Mouse (Mus musculus) hindbrain, embryonic 15.5 days (tissue): ENCODE results near the gene Gpr107. TPM values are rescaled to one million over a fixed set of nuclear protein-coding genes. Genes with fewer than 3 reads are reported as not detected.

Source experiments
- ATAC-seq: fragments of 200-750 bp; cut with Nextera tagmentation; 2 replicates; pipeline ENCODE4 v1.8.0; 2017; ENCODE audit warnings: low read depth, moderate number of reproducible peaks, moderate TSS enrichment; ENCODE audit not compliant: low FRiP score
- H3K27ac ChIP-seq: fragments of 300-500 bp; sonication (generic); replicated peaks from 2 replicates; pipeline ENCODE4 v1.5.1; 2015; ENCODE audit warnings: mild to moderate bottlenecking, inconsistent platforms
- H3K27me3 ChIP-seq: fragments of 300-500 bp; sonication (generic); 2 replicates; pipeline ENCODE4 v1.6.1; 2015; ENCODE audit warnings: control low read depth, inconsistent platforms
- H3K36me3 ChIP-seq: fragments of 300-500 bp; sonication (generic); 2 replicates; pipeline ENCODE4 v1.6.1; 2015; ENCODE audit warnings: control low read depth, inconsistent platforms
- H3K4me1 ChIP-seq: fragments of 300-500 bp; sonication (generic); replicated peaks from 2 replicates; pipeline ENCODE4 v1.6.1; 2015; ENCODE audit warnings: control low read depth, inconsistent platforms
- H3K4me2 ChIP-seq: fragments of 300-500 bp; sonication (generic); 2 replicates; pipeline ENCODE4 v1.6.1; 2015; ENCODE audit warnings: moderate library complexity, mild to moderate bottlenecking, inconsistent platforms
- H3K4me3 ChIP-seq: fragments of 300-500 bp; sonication (generic); 2 replicates; pipeline ENCODE4 v1.5.1; 2015; ENCODE audit warnings: mild to moderate bottlenecking, inconsistent platforms
- H3K9ac ChIP-seq: fragments of 300-500 bp; sonication (generic); 2 replicates; pipeline ENCODE4 v1.6.1; 2015; ENCODE audit warnings: inconsistent platforms
- H3K9me3 ChIP-seq: fragments of 300-500 bp; sonication (generic); 2 replicates; pipeline ENCODE4 v1.6.1; 2016; ENCODE audit warnings: control low read depth, inconsistent platforms
- WGBS: fragments of 180-500 bp; shearing (Covaris S2); methylation state at CpG from one replicate; pipeline ENCODE4 v1.1.7; 2015; 5-methylcytosine and 5-hydroxymethylcytosine counted together
- polyA plus RNA-seq: library from polyadenylated mRNA; unstranded; fragments of >200 nt; fragmentation: Nextera tagmentation; extraction: Ambion mirVana; gene quantifications from 2 replicates; pipeline ENCODE4 v1.2.1, GENCODE M21; 2015

Gene Gpr107
- polyA plus RNA-seq, 1 experiment from 2014 or later, result 38.0 TPM

DNA sequence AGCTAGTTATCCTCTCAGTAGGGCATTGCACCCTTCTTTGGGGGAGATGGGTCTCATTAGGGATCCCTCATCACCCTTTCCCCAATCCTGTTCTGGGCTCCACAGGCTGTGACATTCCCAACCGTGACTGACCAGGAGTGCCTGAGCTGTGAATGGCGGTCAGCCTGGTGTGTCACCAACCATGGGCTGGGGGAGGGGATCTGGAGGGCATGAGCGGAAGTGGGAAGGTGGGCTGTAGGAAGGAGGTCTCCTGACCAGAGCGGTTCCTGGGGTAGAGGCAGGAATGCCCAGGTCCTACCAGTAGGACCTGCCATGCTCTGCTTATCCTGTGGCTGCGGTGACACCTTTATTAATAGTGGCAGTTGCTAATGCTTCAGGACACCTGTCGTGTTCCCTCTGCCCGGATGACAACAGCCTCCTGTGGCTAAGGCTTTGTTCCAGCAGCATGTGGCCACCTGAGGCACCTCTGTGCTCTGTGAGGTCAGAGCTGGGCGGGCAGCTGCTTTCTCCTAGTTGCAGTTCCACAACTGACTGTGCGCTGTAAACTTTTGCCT lies 107.3 kb downstream of the Gpr107 start:
- Histone ChIP-seq H3K36me3 (no peaks in the 10 kb centered on the region), H3K27ac (no peak overlapping the region; the same call in 1 of the 2 replicates), H3K4me2 (peak overlapping the region; percentile 58), H3K4me3 (peak overlapping the region; percentile 32), H3K27me3 (no peaks in the 10 kb centered on the region), H3K9ac (no peak overlapping the region), H3K4me1 (peaks cover 78% of the 10 kb centered on the region), H3K9me3 (no peaks in the 10 kb centered on the region)
- ATAC-seq, result no peak
- WGBS, result 23% methylated on average over 9 of the region's 9 CpGs

DNA sequence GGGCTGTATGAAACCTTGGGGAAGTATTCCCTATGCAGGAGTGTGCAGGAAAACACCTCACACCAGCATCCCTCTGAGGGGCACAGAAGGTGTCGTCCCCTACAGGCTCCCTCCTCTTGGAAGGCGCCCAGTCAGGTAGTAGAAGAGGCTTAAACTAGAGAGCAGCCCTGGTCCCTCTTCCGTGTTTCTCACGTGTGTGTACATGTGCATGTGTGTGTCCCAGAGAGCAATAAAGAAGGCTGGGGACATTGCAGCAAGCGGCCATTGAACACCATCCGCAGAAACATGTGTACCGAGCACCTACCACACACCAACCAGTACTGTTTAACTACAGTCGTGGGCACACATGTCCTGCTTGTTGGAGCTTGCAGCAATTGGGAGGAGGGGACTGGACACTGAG lies 108.4 kb downstream of the Gpr107 start:
- 91% methylated on average over 8 of the region's 8 CpGs for WGBS
- no peak for ATAC-seq

DNA sequence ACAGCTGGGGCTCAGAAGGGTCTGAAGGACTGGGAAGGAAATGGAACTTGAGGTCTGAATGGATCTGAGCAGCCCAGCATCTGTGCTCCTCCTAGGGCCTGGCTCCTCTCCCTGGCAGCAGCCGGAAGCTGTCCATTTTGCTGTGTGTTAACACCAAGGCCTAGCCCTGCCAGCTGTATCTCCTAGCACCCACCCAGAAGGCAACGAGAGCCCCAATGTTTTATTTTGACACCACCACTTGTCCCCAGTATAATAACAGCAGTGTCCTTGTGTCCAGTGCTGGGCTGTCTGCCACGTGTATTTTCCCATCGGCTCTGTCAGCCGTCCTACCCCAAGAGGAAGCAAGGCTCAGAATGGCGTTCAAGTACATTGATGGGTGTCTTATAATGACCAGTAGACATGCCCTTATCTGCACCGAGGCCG lies 110.9 kb downstream of the Gpr107 start:
- Histone ChIP-seq H3K36me3 (no peaks in the 10 kb centered on the region), H3K4me3 (no peak overlapping the region), H3K27ac (peak overlapping the region; percentile 83), H3K9ac (no peak overlapping the region), H3K9me3 (no peaks in the 10 kb centered on the region), H3K27me3 (no peaks in the 10 kb centered on the region), H3K4me2 (peak overlapping the region; percentile 8), H3K4me1 (peaks cover 76% of the 10 kb centered on the region)
- peak; percentile 49 for ATAC-seq
- 51% methylated on average over 8 of the region's 8 CpGs for WGBS

More for the DNA sequence above, 108.4 kb downstream of the Gpr107 start:
- Histone ChIP-seq H3K27ac (no peak overlapping the region), H3K9ac (no peak overlapping the region), H3K27me3 (no peaks in the 10 kb centered on the region), H3K4me3 (no peak overlapping the region), H3K4me1 (peaks cover 78% of the 10 kb centered on the region), H3K36me3 (no peaks in the 10 kb centered on the region), H3K9me3 (no peaks in the 10 kb centered on the region), H3K4me2 (no peak overlapping the region)

DNA sequence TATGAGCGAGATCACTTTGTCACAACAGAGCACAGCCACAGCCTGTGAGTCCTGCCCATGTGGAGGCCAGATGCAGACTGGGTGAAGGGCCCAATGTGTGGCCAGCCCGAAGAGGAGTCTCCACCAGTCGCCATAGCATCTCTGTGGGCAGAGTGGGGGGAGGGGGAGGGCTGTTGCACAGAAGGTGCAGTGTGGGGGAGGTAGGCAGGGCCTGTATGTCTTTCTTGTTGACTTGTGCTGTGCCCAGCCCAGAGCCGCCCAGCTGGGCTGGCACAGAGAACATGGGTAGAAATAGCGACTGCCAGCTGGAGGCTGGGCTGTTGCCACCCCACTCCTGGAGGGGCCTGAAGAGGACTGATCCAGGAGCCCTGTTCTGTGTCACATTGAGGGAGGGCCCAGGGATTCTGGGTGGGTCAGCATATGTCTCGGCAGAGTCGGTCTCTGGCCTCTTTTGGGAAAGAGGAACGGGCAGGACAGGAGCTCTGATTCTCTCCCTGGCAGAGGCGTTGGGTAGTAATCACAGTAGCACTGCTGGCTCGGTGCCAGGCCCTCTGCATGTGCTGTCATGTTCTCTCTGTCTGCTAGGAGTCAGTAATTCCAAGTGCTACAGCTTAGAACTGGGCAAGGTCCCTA lies 111.7 kb downstream of the Gpr107 start:
- 28% methylated on average over 10 of the region's 10 CpGs for WGBS

DNA sequence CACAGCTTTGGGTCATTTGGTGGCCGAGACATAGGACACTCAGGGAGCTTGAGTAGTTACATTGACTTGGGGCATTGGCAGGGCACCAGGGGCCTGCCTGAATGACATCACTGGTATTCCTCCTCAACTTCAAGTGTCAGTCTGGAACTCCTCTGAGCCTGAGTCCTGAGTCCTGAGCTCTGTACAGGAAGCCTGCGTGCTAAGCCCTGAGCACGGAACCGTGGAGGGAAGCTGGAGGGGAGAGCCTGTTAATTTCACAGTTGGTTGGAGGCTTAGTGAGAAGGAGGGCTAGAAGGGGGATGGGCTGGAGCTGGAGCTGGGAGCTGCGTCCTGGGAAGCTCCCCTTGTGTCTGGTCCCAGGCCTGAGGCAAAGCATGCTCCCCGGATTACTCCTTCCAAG lies 115.3 kb downstream of the Gpr107 start:
- no peak overlapping the region for H3K4me2 ChIP-seq
- H3K4me1 ChIP-seq, result peaks cover 69% of the 10 kb centered on the region
- no peaks in the 10 kb centered on the region for H3K27me3 ChIP-seq
- peak overlapping the region; percentile 18; the same call in 1 of the 2 replicates for H3K27ac ChIP-seq
- no peak overlapping the region for H3K4me3 ChIP-seq
- WGBS, result 25% methylated on average over 6 of the region's 6 CpGs
- no peak overlapping the region for H3K9ac ChIP-seq
- 0 out of 2 replicates have a peak, but pooled peaks cover 3% of the 10 kb centered on the region for H3K36me3 ChIP-seq
- H3K9me3 ChIP-seq, result no peaks in the 10 kb centered on the region
- peak; percentile 13; the same call in 1 of the 2 replicates for ATAC-seq

More for the DNA sequence above, 111.7 kb downstream of the Gpr107 start:
- no peak overlapping the region for H3K4me3 ChIP-seq
- H3K36me3 ChIP-seq, result no peaks in the 10 kb centered on the region
- H3K9ac ChIP-seq, result no peak overlapping the region
- ATAC-seq, result peak; percentile 74
- no peaks in the 10 kb centered on the region for H3K27me3 ChIP-seq
- peaks cover 76% of the 10 kb centered on the region for H3K4me1 ChIP-seq
- H3K27ac ChIP-seq, result peak overlapping the region; percentile 83
- H3K4me2 ChIP-seq, result peak overlapping the region; percentile 8
- no peaks in the 10 kb centered on the region for H3K9me3 ChIP-seq

Other genes starting within 250 kb of the Gpr107 start
- gene Ptges, start 222.5 kb upstream of the Gpr107 start, polyA plus RNA-seq, result 5.4 and 5.6 TPM in 2 replicates
- gene Tor1b, start 199.4 kb upstream of the Gpr107 start, polyA plus RNA-seq, result 18.8 and 19.6 TPM in 2 replicates
- gene Tor1a, start 184.4 kb upstream of the Gpr107 start, polyA plus RNA-seq, result 90.0 and 91.0 TPM in 2 replicates
- gene BC005624, start 170.1 kb upstream of the Gpr107 start, polyA plus RNA-seq, result 89.9 and 93.8 TPM in 2 replicates
- 43.2 and 50.5 TPM in 2 replicates for gene Usp20, start 170.0 kb upstream of the Gpr107 start, polyA plus RNA-seq
- 32.5 and 33.0 TPM in 2 replicates for gene Fnbp1, start 10.3 kb upstream of the Gpr107 start, polyA plus RNA-seq
- 168 and 183 TPM in 2 replicates for gene Ncs1, start 93.5 kb downstream of the Gpr107 start, polyA plus RNA-seq
- 0.24 and 0.27 TPM in 2 replicates for gene Hmcn2, start 162.1 kb downstream of the Gpr107 start, polyA plus RNA-seq